Mouse (Mus musculus) liver, embryonic 11.5 days (tissue): ENCODE measurements around the gene Lrtm1. TPM values are rescaled to one million over a fixed set of nuclear protein-coding genes. Genes with fewer than 3 reads are reported as not detected.

Source experiments
- ATAC-seq: fragments of 200-750 bp; cut with Nextera tagmentation; replicated peaks from 2 replicates; pipeline ENCODE4 v1.8.0; 2017; ENCODE audit warnings: moderate number of reproducible peaks, mild to moderate bottlenecking, moderate TSS enrichment, moderate library complexity; ENCODE audit not compliant: low FRiP score
- DNase-seq: peaks from one replicate; pipeline ENCODE4 v3.0.0-alpha.2; 2017; ENCODE audit warnings: low spot score
- H3K27ac ChIP-seq: fragments of 300-500 bp; sonication (generic); 2 replicates; pipeline ENCODE4 v1.5.1; 2014; ENCODE audit warnings: mild to moderate bottlenecking, low read depth, low read length, control low read depth
- H3K27me3 ChIP-seq: fragments of 300-500 bp; sonication (generic); replicated peaks from 2 replicates; pipeline ENCODE4 v1.6.1; 2014; ENCODE audit warnings: low read length, mixed read lengths; ENCODE audit not compliant: control insufficient read depth, insufficient read depth
- H3K36me3 ChIP-seq: fragments of 300-500 bp; sonication (generic); 2 replicates; pipeline ENCODE4 v1.6.1; 2014; ENCODE audit warnings: mild to moderate bottlenecking, low read length, moderate library complexity, mixed read lengths; ENCODE audit not compliant: control insufficient read depth, insufficient read depth
- H3K4me1 ChIP-seq: fragments of 300-500 bp; sonication (generic); replicated peaks from 2 replicates; pipeline ENCODE4 v1.6.1; 2014; ENCODE audit warnings: low read length, mixed read lengths; ENCODE audit not compliant: control insufficient read depth, insufficient read depth
- H3K4me2 ChIP-seq: fragments of 300-500 bp; sonication (generic); 2 replicates; pipeline ENCODE4 v1.6.1; 2014; ENCODE audit warnings: mild to moderate bottlenecking, control low read depth, moderate library complexity
- H3K4me3 ChIP-seq: fragments of 300-500 bp; sonication (generic); 2 replicates; pipeline ENCODE4 v1.5.1; 2014; ENCODE audit warnings: low read depth, low read length, control low read depth
- H3K9ac ChIP-seq: fragments of 300-500 bp; sonication (generic); 2 replicates; pipeline ENCODE4 v1.6.1; 2014; ENCODE audit warnings: low read depth, low read length, control low read depth
- H3K9me3 ChIP-seq: fragments of 300-500 bp; sonication (generic); 2 replicates; pipeline ENCODE4 v1.6.1; 2016; ENCODE audit warnings: low read length, inconsistent platforms, mixed read lengths; ENCODE audit not compliant: control insufficient read depth
- WGBS: fragments of 180-500 bp; shearing (Covaris S2); extraction: QIAGEN DNeasy Blood & Tissue Kit; methylation state at CpG from one replicate; pipeline ENCODE4 v1.1.7; 2014; 5-methylcytosine and 5-hydroxymethylcytosine counted together
- polyA plus RNA-seq: library from polyadenylated mRNA; unstranded; fragments of >200 nt; fragmentation: Nextera tagmentation; extraction: Ambion mirVana; gene quantifications from 2 replicates; pipeline ENCODE4 v1.2.1, GENCODE M21; 2014

Lrtm1 gene
- polyA plus RNA-seq, 1 experiment from 2014 or later: not detected

DNA sequence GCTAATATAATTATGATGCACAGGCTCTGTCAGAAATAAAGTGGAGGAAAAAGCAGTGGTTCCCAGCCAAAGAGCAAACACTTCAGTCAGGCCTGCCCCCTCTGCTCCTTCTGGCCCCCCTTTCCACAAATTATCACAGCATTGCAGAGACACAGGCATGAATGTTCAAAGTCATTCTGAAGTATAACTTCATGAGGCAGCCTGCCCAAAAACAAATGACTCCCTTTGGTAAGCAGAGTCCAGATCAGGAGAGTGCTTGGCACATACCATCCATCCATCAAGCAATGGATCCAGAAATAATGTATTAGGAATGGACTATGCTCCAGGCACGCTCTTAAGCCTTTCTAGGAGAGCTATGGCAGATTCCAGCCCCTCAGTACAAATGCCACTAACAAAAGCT lies 24.3 kb downstream of the Lrtm1 start:
- ATAC-seq (no peak), DNase-seq (no peak)
- Histone ChIP-seq H3K27ac (no peak overlapping the region), H3K4me1 (no peaks in the 10 kb centered on the region), H3K27me3 (no peaks in the 10 kb centered on the region), H3K4me2 (no peak overlapping the region), H3K36me3 (no peaks in the 10 kb centered on the region), H3K4me3 (no peak overlapping the region), H3K9me3 (no peaks in the 10 kb centered on the region), H3K9ac (no peak overlapping the region)
- WGBS: 55% methylated on average over 1 of the region's 1 CpGs

DNA sequence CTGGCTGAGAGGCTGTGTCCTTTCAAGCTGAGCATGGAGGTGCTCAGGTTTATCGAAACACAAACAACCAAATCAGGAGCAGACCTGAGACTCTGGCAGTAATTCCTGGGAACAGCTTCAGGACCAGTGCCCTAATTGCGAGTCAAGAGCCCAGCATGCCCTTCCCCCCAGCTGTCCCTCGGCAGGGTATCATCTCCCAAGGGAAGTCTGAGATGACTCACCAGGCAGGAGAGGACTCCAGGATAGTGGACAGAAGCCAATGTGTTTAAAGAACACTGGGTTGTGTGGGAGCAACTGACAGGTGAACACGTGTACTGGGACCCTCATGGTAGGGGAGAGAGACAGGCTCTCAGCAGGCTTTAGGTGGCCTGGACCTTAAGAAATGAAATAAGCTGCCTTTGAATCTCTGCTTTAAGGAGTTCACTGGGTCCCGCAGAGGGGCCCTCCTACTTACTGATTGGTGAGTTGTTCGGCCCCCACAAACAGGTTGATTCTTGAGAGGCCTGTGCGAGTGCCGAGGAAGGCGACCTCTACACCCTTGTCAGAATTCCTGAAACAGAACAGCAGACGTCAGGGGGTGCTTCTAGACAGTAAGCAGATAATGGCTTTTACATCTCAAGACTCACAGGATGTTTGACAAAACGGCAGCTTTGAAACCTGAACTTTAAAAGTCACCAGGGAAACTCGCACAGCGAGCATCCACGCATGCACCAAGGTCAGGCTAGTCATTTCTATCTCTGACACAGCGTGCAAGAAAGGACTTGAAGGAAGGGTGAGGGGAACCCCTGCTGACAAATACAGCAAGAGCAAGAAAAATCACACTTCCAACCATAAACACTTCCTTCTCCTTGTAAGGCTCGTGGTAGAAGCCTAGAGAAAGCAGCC lies 34.2 kb downstream of the Lrtm1 start:
- H3K27me3 ChIP-seq: no peaks in the 10 kb centered on the region
- no peak overlapping the region for H3K27ac ChIP-seq
- H3K4me3 ChIP-seq: no peak overlapping the region
- H3K4me2 ChIP-seq: no peak overlapping the region
- H3K4me1 ChIP-seq: no peaks in the 10 kb centered on the region
- no peaks in the 10 kb centered on the region for H3K9me3 ChIP-seq
- 47% methylated on average over 16 of the region's 16 CpGs for WGBS
- no peaks in the 10 kb centered on the region for H3K36me3 ChIP-seq
- ATAC-seq (no peak), DNase-seq (no peak)
- no peak overlapping the region for H3K9ac ChIP-seq

DNA sequence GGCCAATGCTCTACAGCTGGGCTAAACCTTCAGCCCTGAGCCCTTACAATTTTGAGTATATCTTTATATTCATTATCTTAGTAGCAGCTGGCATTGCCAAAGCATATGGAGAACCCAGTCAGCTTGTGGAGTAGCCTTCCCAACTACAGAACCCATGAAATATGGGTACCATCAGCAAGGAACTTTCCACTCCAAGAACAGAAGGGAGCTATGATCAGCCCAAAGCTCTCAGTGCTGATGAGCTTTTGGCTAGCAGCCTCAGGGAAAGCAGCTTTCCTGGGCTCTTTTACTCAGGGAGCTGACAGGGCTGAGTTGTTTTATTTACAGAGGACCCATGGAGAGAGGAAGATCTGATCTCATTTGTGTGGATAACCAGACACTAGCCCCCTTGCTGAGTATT lies 42.7 kb downstream of the Lrtm1 start:
- H3K27ac ChIP-seq: no peak overlapping the region
- DNase-seq (no peak), ATAC-seq (no peak)
- H3K4me2 ChIP-seq: no peak overlapping the region
- no peaks in the 10 kb centered on the region for H3K36me3 ChIP-seq
- H3K27me3 ChIP-seq: no peaks in the 10 kb centered on the region
- H3K9ac ChIP-seq: no peak overlapping the region
- H3K9me3 ChIP-seq: no peaks in the 10 kb centered on the region
- H3K4me3 ChIP-seq: no peak overlapping the region
- no peaks in the 10 kb centered on the region for H3K4me1 ChIP-seq

DNA sequence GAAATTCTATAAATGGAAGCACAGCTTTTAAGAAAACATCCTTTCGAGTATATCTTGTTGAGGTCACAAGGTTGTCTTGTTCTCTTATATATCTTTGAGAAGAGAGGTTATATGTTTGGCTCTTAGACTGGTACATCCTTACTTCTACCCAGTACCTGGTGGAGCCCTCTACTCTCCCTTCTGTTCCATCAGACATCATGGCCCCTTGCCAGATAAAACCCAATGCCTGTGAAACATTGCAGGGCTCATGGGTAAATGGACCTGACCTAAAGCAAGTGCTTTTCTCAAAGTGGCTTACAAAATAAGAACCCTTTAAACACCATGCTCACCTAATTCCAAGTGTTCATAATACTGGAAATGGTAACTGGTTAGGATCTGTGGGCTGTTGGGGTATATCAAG lies 43.5 kb downstream of the Lrtm1 start:
- H3K4me2 ChIP-seq: no peak overlapping the region
- H3K4me3 ChIP-seq: no peak overlapping the region
- DNase-seq (no peak), ATAC-seq (no peak)
- no peak overlapping the region for H3K9ac ChIP-seq
- no peaks in the 10 kb centered on the region for H3K36me3 ChIP-seq
- WGBS: 72% methylated on average over 1 of the region's 1 CpGs
- H3K27me3 ChIP-seq: no peaks in the 10 kb centered on the region
- H3K4me1 ChIP-seq: no peaks in the 10 kb centered on the region
- no peaks in the 10 kb centered on the region for H3K9me3 ChIP-seq
- no peak overlapping the region for H3K27ac ChIP-seq

DNA sequence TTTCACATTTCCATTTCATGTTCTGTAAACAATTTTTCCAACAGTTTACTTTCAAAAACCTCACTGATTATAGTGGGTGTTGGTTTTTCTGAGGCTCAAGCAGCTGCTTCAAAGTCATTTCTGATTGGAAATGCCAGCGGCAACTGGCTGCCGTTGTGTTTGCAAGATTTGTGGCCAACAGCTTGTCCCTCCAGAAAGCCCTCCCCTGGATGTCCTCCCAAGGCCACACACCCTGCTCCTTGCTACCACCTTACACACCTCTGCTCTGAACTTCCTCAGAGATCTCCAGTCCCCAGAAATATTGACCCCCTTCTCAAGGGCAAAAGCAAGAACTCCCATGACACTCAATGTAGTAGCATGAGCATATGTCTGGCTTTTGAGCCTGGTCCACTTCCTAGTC lies 44.7 kb downstream of the Lrtm1 start:
- no peaks in the 10 kb centered on the region for H3K27me3 ChIP-seq

DNA sequence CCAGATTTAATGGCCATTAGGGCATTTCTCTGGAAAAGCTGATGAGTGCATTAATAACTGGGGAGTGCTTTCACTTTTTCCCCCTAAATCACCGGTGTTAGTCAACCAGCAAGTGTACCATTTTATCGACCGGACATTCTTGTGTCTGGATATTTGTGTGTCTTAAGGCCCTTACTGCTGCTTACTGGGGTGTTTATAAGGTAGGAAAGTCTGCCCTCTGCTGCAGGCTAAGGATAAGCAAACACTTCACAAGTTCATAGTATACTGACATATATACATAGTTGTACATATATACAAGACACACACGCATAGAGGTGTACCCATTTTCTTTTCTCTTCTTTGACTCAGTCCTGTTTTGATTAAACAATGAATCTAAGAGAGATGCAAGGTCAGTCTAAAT lies 55.7 kb downstream of the Lrtm1 start:
- no peaks in the 10 kb centered on the region for H3K36me3 ChIP-seq
- ATAC-seq (no peak), DNase-seq (no peak)
- H3K9me3 ChIP-seq: no peaks in the 10 kb centered on the region
- H3K27ac ChIP-seq: no peak overlapping the region
- no peak overlapping the region for H3K4me3 ChIP-seq
- no peak overlapping the region for H3K9ac ChIP-seq
- WGBS: 85% methylated on average over 4 of the region's 4 CpGs
- H3K4me2 ChIP-seq: no peak overlapping the region
- H3K4me1 ChIP-seq: no peaks in the 10 kb centered on the region
- no peaks in the 10 kb centered on the region for H3K27me3 ChIP-seq

More for the DNA sequence above, 44.7 kb downstream of the Lrtm1 start:
- H3K4me3 ChIP-seq: no peak overlapping the region
- H3K9ac ChIP-seq: no peak overlapping the region
- H3K4me1 ChIP-seq: no peaks in the 10 kb centered on the region
- H3K9me3 ChIP-seq: no peaks in the 10 kb centered on the region
- no peak overlapping the region for H3K27ac ChIP-seq
- H3K36me3 ChIP-seq: no peaks in the 10 kb centered on the region
- no peak for ATAC-seq
- no peak for DNase-seq
- H3K4me2 ChIP-seq: no peak overlapping the region
- WGBS: 97% methylated on average over 2 of the region's 2 CpGs

DNA sequence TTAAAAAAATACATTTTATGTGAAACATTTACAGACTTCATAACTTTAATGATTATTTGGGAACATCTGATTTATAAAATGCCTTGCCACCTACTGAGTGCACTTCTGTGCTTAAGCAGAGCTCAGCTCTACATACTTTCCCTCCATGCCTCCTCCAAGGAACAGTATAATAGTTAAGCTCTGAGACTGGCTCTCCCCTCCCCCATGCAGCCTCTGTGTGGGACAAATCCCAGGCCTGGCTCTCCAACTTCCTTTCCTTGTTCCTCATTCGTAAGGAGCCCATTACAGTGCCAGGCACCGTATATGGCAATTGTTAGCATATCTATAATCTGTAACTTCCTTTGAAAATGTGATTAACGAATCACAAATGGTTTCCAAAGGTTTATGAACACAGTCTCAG lies 59.4 kb downstream of the Lrtm1 start:
- H3K27ac ChIP-seq: no peak overlapping the region
- no peak overlapping the region for H3K4me2 ChIP-seq
- no peaks in the 10 kb centered on the region for H3K4me1 ChIP-seq
- DNase-seq (no peak), ATAC-seq (no peak)
- H3K27me3 ChIP-seq: no peaks in the 10 kb centered on the region
- H3K4me3 ChIP-seq: no peak overlapping the region
- H3K9me3 ChIP-seq: no peaks in the 10 kb centered on the region
- no peaks in the 10 kb centered on the region for H3K36me3 ChIP-seq
- no peak overlapping the region for H3K9ac ChIP-seq
- WGBS: 41% methylated on average over 3 of the region's 3 CpGs

DNA sequence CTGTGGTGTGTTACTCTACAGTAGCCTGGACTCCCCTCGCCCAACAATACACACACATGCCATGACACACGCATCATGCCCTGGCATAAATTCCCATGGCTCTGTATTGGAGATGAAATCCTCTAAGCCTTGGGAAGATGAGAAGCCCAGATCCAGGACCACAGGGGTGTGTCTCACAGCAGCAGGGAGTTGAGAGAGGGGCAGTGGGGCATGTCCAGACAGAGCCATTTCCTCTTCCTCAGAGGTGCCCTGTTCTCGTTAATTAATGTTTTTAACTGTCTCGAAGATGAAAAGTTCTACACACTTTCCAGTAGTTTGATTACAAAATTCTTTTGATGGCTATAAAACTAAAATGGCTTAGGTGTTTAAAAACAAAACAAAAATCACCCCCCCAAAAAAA lies 62.2 kb downstream of the Lrtm1 start:
- Histone ChIP-seq H3K4me1 (no peaks in the 10 kb centered on the region), H3K27ac (no peak overlapping the region), H3K4me3 (no peak overlapping the region), H3K4me2 (no peak overlapping the region), H3K9me3 (no peaks in the 10 kb centered on the region), H3K9ac (no peak overlapping the region), H3K36me3 (no peaks in the 10 kb centered on the region), H3K27me3 (no peaks in the 10 kb centered on the region)
- ATAC-seq (no peak), DNase-seq (no peak)
- WGBS: 80% methylated on average over 4 of the region's 4 CpGs

DNA sequence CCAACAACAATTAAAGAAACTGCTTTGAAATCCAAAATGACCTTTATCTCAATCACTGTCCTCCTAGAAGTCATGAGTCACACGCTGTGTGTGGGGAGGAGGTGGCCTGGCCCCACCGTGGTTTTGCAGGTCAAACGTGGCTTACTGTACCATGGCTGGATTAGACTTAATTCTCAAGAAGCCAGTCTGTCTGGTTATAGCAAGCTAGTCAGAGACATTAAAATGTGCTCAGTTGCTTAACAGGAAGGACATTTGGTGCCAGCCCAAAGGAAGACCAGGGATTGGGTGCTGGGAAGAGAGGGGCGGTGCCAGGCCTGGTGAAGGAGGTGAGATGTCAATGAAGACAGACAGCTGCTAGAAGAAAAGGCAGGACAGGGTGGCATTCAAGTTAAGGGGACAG lies 62.6 kb downstream of the Lrtm1 start:
- ATAC-seq: no peak
- no peaks in the 10 kb centered on the region for H3K27me3 ChIP-seq
- 62% methylated on average over 4 of the region's 4 CpGs for WGBS

More for the DNA sequence above, 62.6 kb downstream of the Lrtm1 start:
- H3K9ac ChIP-seq: no peak overlapping the region
- H3K27ac ChIP-seq: no peak overlapping the region
- DNase-seq: no peak
- H3K36me3 ChIP-seq: no peaks in the 10 kb centered on the region
- no peak overlapping the region for H3K4me2 ChIP-seq
- H3K4me1 ChIP-seq: no peaks in the 10 kb centered on the region
- no peak overlapping the region for H3K4me3 ChIP-seq
- no peaks in the 10 kb centered on the region for H3K9me3 ChIP-seq
